Mouse (Mus musculus) layer of hippocampus, postnatal 25 days (tissue): ENCODE data around the gene Setd7. TPM values are rescaled to one million over a fixed set of nuclear protein-coding genes. Genes with fewer than 3 reads are reported as not detected.
A peak's percentile ranks its signal among the peaks of the same experiment; 100 is the strongest.

Source experiments
- DNase-seq, 2 experiments: peaks; one replicate each; pipeline ENCODE4 v3.0.0; 2022; ENCODE audit warnings: mixed read lengths in 2 of 2, low spot score in 1 of 2; ENCODE audit errors: extremely low spot score in 1 of 2
- total RNA-seq, 2 experiments: library from RNA; stranded (reverse); gene quantifications; 2 replicates each; pipeline ENCODE4 v1.2.3; 2021

The Setd7 gene
- total RNA-seq, 2 experiments from 2014 or later, result 126 to 139 TPM

- DNase-seq, result no peak
Measured at GRCm38 (mm10) chr3:51482781-51483180, 77.9 kb downstream of the Setd7 start.

GRCm38 (mm10) chr3:51481881-51482280, 78.8 kb downstream of the Setd7 start:
- DNase-seq, result no peak

GRCm38 (mm10) chr3:51481059-51481458, 79.6 kb downstream of the Setd7 start:
- DNase-seq, result peak in 1 of 2 experiments; percentile 71

- no peak for DNase-seq
Measured at GRCm38 (mm10) chr3:51479893-51480292, 80.8 kb downstream of the Setd7 start.

- no peak for DNase-seq
Measured at GRCm38 (mm10) chr3:51475706-51476105, 85.0 kb downstream of the Setd7 start.

- no peak for DNase-seq
Measured at GRCm38 (mm10) chr3:51468530-51468929, 92.1 kb downstream of the Setd7 start.

Other genes starting within 250 kb of the Setd7 start
- gene Elf2, start 220.2 kb downstream of the Setd7 start, total RNA-seq, result 10 to 100 TPM; 41.3 to 44.6 TPM
- gene Mgarp, start 164.1 kb downstream of the Setd7 start, total RNA-seq, result under 1 TPM in 1 of 2 experiments, not detected in 1; 0.26 TPM
- 100 to 1,000 TPM; 311 to 356 TPM for gene Ndufc1, start 151.9 kb downstream of the Setd7 start, total RNA-seq
- 10 to 100 TPM; 41.6 to 48.3 TPM for gene Naa15, start 145.7 kb downstream of the Setd7 start, total RNA-seq
- 10 to 100 TPM; 23.0 to 24.8 TPM for gene Rab33b, start 77.0 kb downstream of the Setd7 start, total RNA-seq
- gene Mgst2, start 99.5 kb upstream of the Setd7 start, total RNA-seq, result not detected